Mouse (Mus musculus): ENCODE results near the gene 9930111J21Rik2. TPM values are rescaled to one million over a fixed set of nuclear protein-coding genes. Genes with fewer than 3 reads are reported as not detected.
"Not testable (repeated sequence)": the region's sequence is repeated elsewhere in the genome, so short reads cannot be mapped to it uniquely, and the experiment has no call there.

Gene 9930111J21Rik2
- total RNA-seq (2022): 1 to 10 TPM in 2 of 4 experiments, under 1 TPM in 2; 0.70 to 1.2 (median 1.0) TPM

GRCm38 (mm10) chr11:49051093-49051891 is at the start of gene 9930111J21Rik2:
Gene 9930111J21Rik2 (minus strand): TSS chr11:49051242.
- DNase-seq (ENCODE audit: low spot score in 2 of 2): not testable (repeated sequence)

- no peak for DNase-seq (ENCODE audit: low spot score in 2 of 2)
Measured at GRCm38 (mm10) chr11:49100409-49100808, 49.4 kb upstream of the 9930111J21Rik2 start.

- no peak for DNase-seq (ENCODE audit: low spot score in 2 of 2)
Measured at GRCm38 (mm10) chr11:49095367-49095766, 44.3 kb upstream of the 9930111J21Rik2 start.

- DNase-seq (ENCODE audit: low spot score in 2 of 2): no peak
Measured at GRCm38 (mm10) chr11:49093861-49094660, 43.0 kb upstream of the 9930111J21Rik2 start.

GRCm38 (mm10) chr11:49092786-49093185 is 41.7 kb upstream of the 9930111J21Rik2 start:
- no peak for DNase-seq (ENCODE audit: low spot score in 2 of 2)

DNA sequence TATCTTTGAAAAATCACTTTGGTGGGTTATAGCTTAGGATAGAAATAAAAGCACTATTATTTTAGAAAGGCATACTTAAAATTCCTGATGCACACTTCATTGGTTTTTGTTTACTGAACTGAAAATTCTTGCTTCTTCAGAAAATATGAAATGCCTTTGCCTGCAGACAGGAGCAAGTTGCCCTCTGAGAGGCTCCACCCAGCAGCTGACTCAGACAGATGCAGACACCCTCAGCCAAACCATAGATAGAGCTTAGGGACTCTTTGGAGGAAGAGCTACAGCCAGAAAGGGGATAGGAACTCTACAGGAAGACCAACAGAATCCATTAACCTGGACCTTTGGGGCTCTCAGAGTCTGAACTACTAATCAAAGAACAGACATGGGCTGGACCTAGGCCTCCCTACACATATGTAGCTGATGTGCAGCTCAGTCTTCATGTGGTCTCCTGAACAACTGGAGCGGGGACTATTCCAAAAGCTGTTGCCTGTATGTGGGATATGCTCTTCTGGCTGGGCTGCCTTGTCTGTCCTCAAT is 41.1 kb upstream of the 9930111J21Rik2 start:
- no peak for DNase-seq (ENCODE audit: low spot score in 2 of 2)

DNA sequence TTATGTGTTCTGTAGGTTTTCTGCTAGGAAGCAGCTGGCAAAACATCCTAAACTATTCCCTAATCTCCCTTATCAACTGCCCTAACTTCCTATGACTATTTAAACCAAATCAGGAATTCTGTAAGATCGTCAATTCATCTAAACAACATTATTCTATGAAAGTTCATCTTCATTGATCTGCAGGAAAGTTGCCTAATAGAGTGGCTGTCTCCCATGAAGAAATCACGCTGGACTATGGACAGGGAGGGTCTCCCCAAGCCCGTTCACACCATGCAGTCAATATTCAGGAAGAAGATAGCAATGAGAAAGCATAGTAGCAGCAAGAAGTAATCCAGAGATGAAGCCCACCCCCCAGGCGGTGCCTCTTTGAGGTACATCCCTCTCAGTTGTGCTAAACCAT is 40.1 kb upstream of the 9930111J21Rik2 start:
- no peak for DNase-seq (ENCODE audit: low spot score in 2 of 2)

GRCm38 (mm10) chr11:49090551-49090950 is 39.5 kb upstream of the 9930111J21Rik2 start:
- no peak for DNase-seq (ENCODE audit: low spot score in 2 of 2)

- no peak for DNase-seq (ENCODE audit: low spot score in 2 of 2)
Measured at GRCm38 (mm10) chr11:49089735-49090507, 38.9 kb upstream of the 9930111J21Rik2 start.

DNA sequence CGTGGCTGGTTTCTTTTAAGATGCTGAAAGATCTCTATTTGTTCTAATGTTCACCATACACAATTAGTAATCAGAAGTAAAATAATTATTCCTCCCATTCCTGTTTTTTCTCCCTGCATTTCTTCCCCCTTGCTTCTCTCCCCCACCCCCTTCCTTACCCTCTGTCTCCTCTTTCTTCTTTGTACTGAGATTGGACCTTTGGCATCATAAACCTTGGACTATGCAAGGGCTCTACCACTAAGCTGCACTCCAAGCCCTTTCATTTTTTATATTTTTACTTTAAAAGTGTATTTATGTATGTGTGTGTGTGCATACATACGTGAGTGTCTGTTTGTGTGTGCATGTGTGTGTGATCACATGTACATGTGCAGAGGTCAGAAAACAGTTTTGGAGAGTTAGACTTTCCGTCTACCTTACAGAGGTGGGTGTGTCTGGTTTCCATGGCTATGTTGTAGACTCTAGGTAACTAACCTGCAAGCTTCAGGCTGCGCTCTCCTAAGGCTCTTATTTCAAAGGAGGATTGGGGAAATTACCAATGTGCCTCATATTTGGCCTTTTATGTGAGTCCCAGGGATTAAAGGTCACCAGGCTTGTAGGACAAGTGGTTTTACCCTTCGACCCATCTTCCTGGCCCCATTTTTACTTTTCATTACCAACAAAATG is 38.1 kb upstream of the 9930111J21Rik2 start:
- DNase-seq (ENCODE audit: low spot score in 2 of 2): no peak

- no peak for DNase-seq (ENCODE audit: low spot score in 2 of 2)
Measured at GRCm38 (mm10) chr11:49087830-49088616, 37.0 kb upstream of the 9930111J21Rik2 start.

DNA sequence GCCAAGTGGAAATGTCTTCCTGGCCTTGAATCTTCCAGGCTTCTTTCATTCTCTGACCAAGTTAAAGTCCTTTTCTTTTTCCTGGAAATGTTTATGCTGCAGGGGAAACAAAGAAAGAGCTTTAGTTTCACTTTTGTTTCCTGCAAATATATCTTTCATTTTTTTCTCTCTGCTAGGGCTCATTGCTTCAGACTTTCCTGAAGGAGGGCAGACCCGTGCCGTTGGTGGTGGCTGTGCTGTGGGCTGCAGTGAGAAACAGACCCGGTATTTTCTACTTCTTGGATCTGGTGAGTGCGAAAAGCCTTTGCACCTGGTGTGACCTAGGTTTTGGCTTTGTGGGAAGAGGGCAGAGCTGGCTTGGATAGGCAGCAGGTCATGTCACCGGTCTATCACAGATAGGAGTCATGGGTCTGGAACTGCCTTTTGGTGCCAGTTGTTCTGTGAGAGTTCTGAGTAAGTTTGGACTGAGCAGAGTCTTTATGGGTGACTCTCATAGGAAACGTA is 35.9 kb upstream of the 9930111J21Rik2 start:
- no peak for DNase-seq (ENCODE audit: low spot score in 2 of 2)

GRCm38 (mm10) chr11:49084875-49085274 is 33.8 kb upstream of the 9930111J21Rik2 start:
- no peak for DNase-seq (ENCODE audit: low spot score in 2 of 2)

- DNase-seq (ENCODE audit: low spot score in 2 of 2): no peak
Measured at GRCm38 (mm10) chr11:49084385-49084784, 33.3 kb upstream of the 9930111J21Rik2 start.

GRCm38 (mm10) chr11:49083808-49084207 is 32.8 kb upstream of the 9930111J21Rik2 start:
- DNase-seq (ENCODE audit: low spot score in 2 of 2): no peak

- DNase-seq (ENCODE audit: low spot score in 2 of 2): no peak
Measured at GRCm38 (mm10) chr11:49083146-49083545, 32.1 kb upstream of the 9930111J21Rik2 start.

- DNase-seq (ENCODE audit: low spot score in 2 of 2): no peak
Measured at GRCm38 (mm10) chr11:49081886-49082285, 30.8 kb upstream of the 9930111J21Rik2 start.

GRCm38 (mm10) chr11:49081356-49081755 is 30.3 kb upstream of the 9930111J21Rik2 start:
- DNase-seq (ENCODE audit: low spot score in 2 of 2): no peak

DNA sequence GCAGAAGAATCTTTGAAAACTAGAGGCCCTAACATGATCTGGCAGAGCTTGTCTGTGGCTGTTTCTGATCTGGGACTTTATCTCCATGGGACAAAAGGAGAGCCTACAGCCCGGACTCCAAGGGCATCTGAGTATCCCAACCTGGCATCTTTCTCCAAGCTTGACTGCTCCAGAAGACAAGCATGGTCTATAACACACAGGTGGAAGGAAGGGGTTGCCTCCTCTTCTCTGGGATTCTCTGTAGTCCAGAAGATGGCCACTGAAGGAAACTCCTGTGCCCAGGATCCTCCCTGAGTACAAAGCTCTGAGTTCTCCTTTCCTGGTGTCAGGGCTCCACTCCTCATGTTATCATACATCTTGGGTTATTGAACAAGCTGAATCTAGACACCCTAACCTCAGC is 29.6 kb upstream of the 9930111J21Rik2 start:
- DNase-seq (ENCODE audit: low spot score in 2 of 2): no peak

GRCm38 (mm10) chr11:49078719-49079118 is 27.7 kb upstream of the 9930111J21Rik2 start:
- DNase-seq (ENCODE audit: low spot score in 2 of 2): no peak

Measured in gastrocnemius, adult 8-10 months (tissue).